Mouse (Mus musculus) embryonic facial prominence, embryonic 13.5 days (tissue): ENCODE results near the gene Grm1. TPM values are rescaled to one million over a fixed set of nuclear protein-coding genes. Genes with fewer than 3 reads are reported as not detected.

Experiments
- ATAC-seq: fragments of 200-750 bp; cut with Nextera tagmentation; 2 replicates; pipeline ENCODE4 v1.8.0; 2017; ENCODE audit warnings: low read depth; ENCODE audit not compliant: insufficient number of reproducible peaks, insufficient read depth, low FRiP score, low TSS enrichment
- H3K27ac ChIP-seq: fragments of 300-500 bp; sonication (generic); 2 replicates; pipeline ENCODE4 v1.5.1; 2015; ENCODE audit warnings: moderate library complexity, mild to moderate bottlenecking, inconsistent platforms
- H3K27me3 ChIP-seq: fragments of 300-500 bp; sonication (generic); 2 replicates; pipeline ENCODE4 v1.6.1; 2015; ENCODE audit warnings: mild to moderate bottlenecking, inconsistent platforms
- H3K36me3 ChIP-seq: fragments of 300-500 bp; sonication (generic); 2 replicates; pipeline ENCODE4 v1.6.1; 2015; ENCODE audit warnings: mild to moderate bottlenecking, inconsistent platforms
- H3K4me1 ChIP-seq: fragments of 300-500 bp; sonication (generic); 2 replicates; pipeline ENCODE4 v1.6.1; 2015; ENCODE audit warnings: inconsistent platforms
- H3K4me2 ChIP-seq: fragments of 300-500 bp; sonication (generic); 2 replicates; pipeline ENCODE4 v1.6.1; 2015; ENCODE audit warnings: moderate library complexity, mild to moderate bottlenecking, inconsistent platforms
- H3K4me3 ChIP-seq: fragments of 300-500 bp; sonication (generic); 2 replicates; pipeline ENCODE4 v1.5.1; 2015; ENCODE audit warnings: mild to moderate bottlenecking, inconsistent platforms
- H3K9ac ChIP-seq: fragments of 300-500 bp; sonication (generic); 2 replicates; pipeline ENCODE4 v1.6.1; 2015; ENCODE audit warnings: mild to moderate bottlenecking, inconsistent platforms
- H3K9me3 ChIP-seq: fragments of 300-500 bp; sonication (generic); 2 replicates; pipeline ENCODE4 v1.6.1; 2016; ENCODE audit warnings: inconsistent platforms
- WGBS: fragments of 180-500 bp; shearing (Covaris S2); methylation state at CpG from one replicate; pipeline ENCODE4 v1.1.7; 2015; ENCODE audit warnings: mixed read lengths; 5-methylcytosine and 5-hydroxymethylcytosine counted together
- polyA plus RNA-seq: library from polyadenylated mRNA; unstranded; fragments of >200 nt; fragmentation: Nextera tagmentation; extraction: Ambion mirVana; gene quantifications from 2 replicates; pipeline ENCODE4 v1.2.1, GENCODE M21; 2015

Grm1 gene
- 0.13 TPM in 1 of 2 replicates, not detected in the other for polyA plus RNA-seq

- Histone ChIP-seq H3K27me3 (peaks cover 48% of the 10 kb centered on the region), H3K9me3 (no peaks in the 10 kb centered on the region), H3K4me2 (peak within 1 kb of the TSS; percentile 28), H3K27ac (no peak within 1 kb of the TSS), H3K9ac (no peak within 1 kb of the TSS), H3K4me3 (no peak within 1 kb of the TSS), H3K4me1 (no peaks in the 10 kb centered on the region), H3K36me3 (no peaks in the 10 kb centered on the region)
- no peak for ATAC-seq
- WGBS = 4% methylated on average over 30 of the region's 32 CpGs
Observed at GRCm38 (mm10) chr10:11081611-11082398, at the start of gene Grm1. TSS of gene Grm1 (minus strand) at chr10:11082356.

- H3K36me3 ChIP-seq = no peaks in the 10 kb centered on the region
- no peak overlapping the region for H3K27ac ChIP-seq
- no peaks in the 10 kb centered on the region for H3K27me3 ChIP-seq
- H3K4me1 ChIP-seq = no peaks in the 10 kb centered on the region
- no peaks in the 10 kb centered on the region for H3K9me3 ChIP-seq
- no peak overlapping the region for H3K4me2 ChIP-seq
- no peak overlapping the region for H3K9ac ChIP-seq
- 88% methylated on average over 2 of the region's 2 CpGs for WGBS
- no peak for ATAC-seq
- H3K4me3 ChIP-seq = no peak overlapping the region
Observed at GRCm38 (mm10) chr10:11121781-11122180, 39.6 kb upstream of the Grm1 start.

GRCm38 (mm10) chr10:11098475-11099044 is 16.4 kb upstream of the Grm1 start:
- ATAC-seq = no peak
- WGBS = 87% methylated on average over 4 of the region's 4 CpGs
- Histone ChIP-seq H3K36me3 (no peaks in the 10 kb centered on the region), H3K9ac (no peak overlapping the region), H3K9me3 (no peaks in the 10 kb centered on the region), H3K4me3 (no peak overlapping the region), H3K4me1 (no peaks in the 10 kb centered on the region), H3K4me2 (no peak overlapping the region), H3K27ac (no peak overlapping the region), H3K27me3 (no peaks in the 10 kb centered on the region)

GRCm38 (mm10) chr10:11086348-11086747 is 4.2 kb upstream of the Grm1 start:
- Histone ChIP-seq H3K9ac (no peak overlapping the region), H3K9me3 (no peaks in the 10 kb centered on the region), H3K27ac (no peak overlapping the region), H3K27me3 (peaks cover 21% of the 10 kb centered on the region), H3K4me1 (no peaks in the 10 kb centered on the region), H3K4me3 (no peak overlapping the region), H3K4me2 (no peak overlapping the region), H3K36me3 (no peaks in the 10 kb centered on the region)
- ATAC-seq = no peak
- WGBS = 84% methylated on average over 3 of the region's 3 CpGs

GRCm38 (mm10) chr10:11080725-11081610 is 1.2 kb downstream of the Grm1 start:
- H3K9ac ChIP-seq = no peak overlapping the region
- no peak overlapping the region for H3K27ac ChIP-seq
- H3K9me3 ChIP-seq = no peaks in the 10 kb centered on the region
- H3K27me3 ChIP-seq = peaks cover 48% of the 10 kb centered on the region
- no peaks in the 10 kb centered on the region for H3K4me1 ChIP-seq
- 7% methylated on average over 25 of the region's 25 CpGs for WGBS
- no peak for ATAC-seq
- no peaks in the 10 kb centered on the region for H3K36me3 ChIP-seq
- no peak overlapping the region for H3K4me2 ChIP-seq
- H3K4me3 ChIP-seq = peak overlapping the region; percentile 1; the same call in 1 of the 2 replicates

- no peak for ATAC-seq
- Histone ChIP-seq H3K9ac (no peak overlapping the region), H3K27ac (no peak overlapping the region), H3K4me2 (no peak overlapping the region), H3K4me1 (no peaks in the 10 kb centered on the region), H3K9me3 (no peaks in the 10 kb centered on the region), H3K36me3 (no peaks in the 10 kb centered on the region), H3K27me3 (peaks cover 48% of the 10 kb centered on the region), H3K4me3 (peak overlapping the region; percentile 1; the same call in 1 of the 2 replicates)
- WGBS = 12% methylated on average over 33 of the region's 33 CpGs
Observed at GRCm38 (mm10) chr10:11080013-11080724, 2.0 kb downstream of the Grm1 start.

GRCm38 (mm10) chr10:11079506-11079905 is 2.6 kb downstream of the Grm1 start:
- Histone ChIP-seq H3K36me3 (no peaks in the 10 kb centered on the region), H3K4me1 (no peaks in the 10 kb centered on the region), H3K27ac (no peak overlapping the region), H3K9me3 (no peaks in the 10 kb centered on the region), H3K9ac (no peak overlapping the region), H3K27me3 (peaks cover 48% of the 10 kb centered on the region), H3K4me3 (no peak overlapping the region), H3K4me2 (no peak overlapping the region)
- no peak for ATAC-seq
- 83% methylated on average over 8 of the region's 8 CpGs for WGBS

GRCm38 (mm10) chr10:11065136-11065535 is 17.0 kb downstream of the Grm1 start:
- ATAC-seq = no peak
- no peaks in the 10 kb centered on the region; the same call in 1 of the 2 replicates for H3K4me1 ChIP-seq

GRCm38 (mm10) chr10:11061318-11062071 is 20.7 kb downstream of the Grm1 start:
- Histone ChIP-seq H3K27me3 (no peaks in the 10 kb centered on the region), H3K4me2 (no peak overlapping the region), H3K4me1 (no peaks in the 10 kb centered on the region; the same call in 1 of the 2 replicates), H3K4me3 (no peak overlapping the region), H3K36me3 (no peaks in the 10 kb centered on the region), H3K9me3 (no peaks in the 10 kb centered on the region), H3K27ac (no peak overlapping the region), H3K9ac (no peak overlapping the region)
- no peak for ATAC-seq
- WGBS = 54% methylated on average over 10 of the region's 10 CpGs

More at GRCm38 (mm10) chr10:11065136-11065535, 17.0 kb downstream of the Grm1 start:
- Histone ChIP-seq H3K36me3 (no peaks in the 10 kb centered on the region), H3K4me3 (no peak overlapping the region), H3K9ac (no peak overlapping the region), H3K4me2 (no peak overlapping the region), H3K9me3 (no peaks in the 10 kb centered on the region), H3K27me3 (no peaks in the 10 kb centered on the region), H3K27ac (no peak overlapping the region)
- 27% methylated on average over 2 of the region's 2 CpGs for WGBS

GRCm38 (mm10) chr10:11049361-11049760 is 32.8 kb downstream of the Grm1 start:
- Histone ChIP-seq H3K4me2 (no peak overlapping the region), H3K36me3 (no peaks in the 10 kb centered on the region), H3K4me3 (no peak overlapping the region), H3K27me3 (no peaks in the 10 kb centered on the region), H3K9ac (no peak overlapping the region), H3K4me1 (no peaks in the 10 kb centered on the region), H3K27ac (no peak overlapping the region), H3K9me3 (no peaks in the 10 kb centered on the region)
- WGBS = 87% methylated on average over 7 of the region's 7 CpGs
- no peak for ATAC-seq
